Mouse (Mus musculus): ENCODE measurements around the gene Tmem189.

Tmem189 gene

GRCm38 (mm10) chr2:167683721-167684120, 5.9 kb downstream of the Tmem189 start:
- in situ Hi-C loops (cut with MboI, MseI) = no loop called here

- in situ Hi-C loops (cut with MboI, MseI) = no loop called here
Measured at GRCm38 (mm10) chr2:167680657-167681056, 9.0 kb downstream of the Tmem189 start.

GRCm38 (mm10) chr2:167679902-167680430, 9.7 kb downstream of the Tmem189 start:
- in situ Hi-C loops (cut with MboI, MseI) = loop anchor here (5.0 kb wide), 2 partner anchors 38 to 148 kb away; no protein-coding TSS in a partner anchor

GRCm38 (mm10) chr2:167678600-167678999, 11.0 kb downstream of the Tmem189 start:
- in situ Hi-C loops (cut with MboI, MseI) = loop anchor here (5.0 kb wide), 2 partner anchors 36 to 146 kb away; no protein-coding TSS in a partner anchor

- in situ Hi-C loops (cut with MboI, MseI) = loop anchor here (5.0 kb wide), 2 partner anchors 33 to 143 kb away; no protein-coding TSS in a partner anchor
Measured at GRCm38 (mm10) chr2:167675120-167675909, 14.3 kb downstream of the Tmem189 start.

- in situ Hi-C loops (cut with MboI, MseI) = no loop called here
Measured at GRCm38 (mm10) chr2:167672212-167672685, 17.4 kb downstream of the Tmem189 start.

GRCm38 (mm10) chr2:167671101-167671633, 18.5 kb downstream of the Tmem189 start:
- in situ Hi-C loops (cut with MboI, MseI) = no loop called here

GRCm38 (mm10) chr2:167669398-167669797, 20.2 kb downstream of the Tmem189 start:
- in situ Hi-C loops (cut with MboI, MseI) = no loop called here

- in situ Hi-C loops (cut with MboI, MseI) = no loop called here
Measured at GRCm38 (mm10) chr2:167668426-167668825, 21.2 kb downstream of the Tmem189 start.

GRCm38 (mm10) chr2:167665972-167666713, 23.5 kb downstream of the Tmem189 start:
- in situ Hi-C loops (cut with MboI, MseI) = no loop called here

- in situ Hi-C loops (cut with MboI, MseI) = no loop called here
Measured at GRCm38 (mm10) chr2:167662713-167663112, 26.9 kb downstream of the Tmem189 start.

- in situ Hi-C loops (cut with MboI, MseI) = no loop called here
Measured at GRCm38 (mm10) chr2:167661270-167662203, 28.1 kb downstream of the Tmem189 start, which contains the start of gene Gm20431. Gene Gm20431, minus strand, starts transcription at chr2:167661496.

- in situ Hi-C loops (cut with MboI, MseI) = no loop called here
Measured at GRCm38 (mm10) chr2:167660611-167660971, 29.0 kb downstream of the Tmem189 start.

GRCm38 (mm10) chr2:167659847-167660610, 29.6 kb downstream of the Tmem189 start:
- in situ Hi-C loops (cut with MboI, MseI) = no loop called here

- in situ Hi-C loops (cut with MboI, MseI) = no loop called here
Measured at GRCm38 (mm10) chr2:167659177-167659846, 30.3 kb downstream of the Tmem189 start.

- in situ Hi-C loops (cut with MboI, MseI) = no loop called here
Measured at GRCm38 (mm10) chr2:167658712-167659111, 30.9 kb downstream of the Tmem189 start.

- in situ Hi-C loops (cut with MboI, MseI) = no loop called here
Measured at GRCm38 (mm10) chr2:167657973-167658372, 31.6 kb downstream of the Tmem189 start.

GRCm38 (mm10) chr2:167656629-167657478, 32.8 kb downstream of the Tmem189 start:
- in situ Hi-C loops (cut with MboI, MseI) = no loop called here
